Mouse (Mus musculus): ENCODE data around the gene Gm3776. TPM values are rescaled to one million over a fixed set of nuclear protein-coding genes. Genes with fewer than 3 reads are reported as not detected.
A peak's percentile ranks its signal among the peaks of the same experiment; 100 is the strongest.
"Not testable (repeated sequence)": the region's sequence is repeated elsewhere in the genome, so short reads cannot be mapped to it uniquely, and the experiment has no call there.

The Gm3776 gene
- total RNA-seq, 2 experiments from 2014 or later = not detected

DNA sequence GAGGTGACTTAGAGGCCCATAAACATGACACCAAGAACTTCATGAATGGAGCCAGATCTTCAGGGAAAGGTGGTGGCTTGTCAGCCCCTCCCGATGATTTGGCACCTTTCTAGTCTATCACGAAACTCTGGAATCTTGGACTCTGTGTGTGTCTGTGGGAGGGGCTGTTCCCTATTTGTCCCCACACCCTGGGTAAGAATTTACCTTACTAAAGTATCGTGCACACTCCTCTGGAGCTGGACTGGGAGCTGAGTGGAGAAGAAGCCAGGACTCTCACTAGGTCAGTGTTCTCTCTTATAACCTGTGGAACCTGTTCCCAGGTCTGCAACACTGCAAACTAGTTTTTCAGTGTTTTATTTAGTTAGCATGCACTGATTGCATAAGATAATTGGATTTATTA lies 32.8 kb downstream of the Gm3776 start, which contains the start of gene Gm10639:
Gene Gm10639, plus strand, starts transcription at position 201 of the 400 bp plus-strand sequence.
- DNase-seq; intact Hi-C loops (cut with DNase I): not testable (repeated sequence)

DNA sequence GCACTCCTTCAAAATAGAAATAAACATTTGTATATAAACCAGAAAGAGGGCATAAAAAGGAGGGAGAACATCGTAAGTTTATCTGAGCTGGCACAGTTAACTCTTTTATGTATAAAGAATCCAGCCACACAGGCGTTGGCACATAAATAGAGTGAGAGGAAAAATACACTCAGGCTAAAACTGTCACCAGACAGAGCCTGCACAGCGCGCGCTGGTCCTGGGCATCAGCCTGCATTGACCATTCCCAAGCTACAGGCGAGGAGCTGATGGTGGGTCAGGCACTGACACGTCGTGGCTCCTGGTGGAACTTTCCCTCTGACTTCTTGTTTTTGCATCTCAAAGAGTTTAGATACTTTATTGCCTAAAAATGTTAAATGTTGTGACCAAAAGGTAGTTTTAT lies 35.5 kb downstream of the Gm3776 start:
- intact Hi-C loops (cut with DNase I); DNase-seq: not testable (repeated sequence)

DNA sequence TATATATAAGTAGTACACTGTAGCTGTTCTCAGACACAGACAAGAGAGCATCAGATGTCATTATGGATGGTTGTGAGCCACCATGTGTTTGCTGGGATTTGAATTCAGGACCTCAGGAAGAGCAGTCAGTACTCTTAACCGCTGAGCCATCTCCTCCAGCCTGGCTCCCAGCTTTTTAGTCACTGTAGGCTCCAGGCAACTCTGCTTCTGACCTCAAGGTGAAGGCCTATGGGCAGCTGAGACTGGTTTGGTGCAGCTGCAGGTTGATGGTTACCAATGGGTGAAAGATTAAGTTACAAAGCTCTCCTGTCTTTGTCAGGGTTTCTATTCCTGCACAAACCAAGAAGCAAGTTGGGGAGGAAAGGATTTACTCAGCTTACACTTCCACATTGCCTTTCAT lies 36.8 kb downstream of the Gm3776 start:
- DNase-seq; intact Hi-C loops (cut with DNase I): not testable (repeated sequence)

DNA sequence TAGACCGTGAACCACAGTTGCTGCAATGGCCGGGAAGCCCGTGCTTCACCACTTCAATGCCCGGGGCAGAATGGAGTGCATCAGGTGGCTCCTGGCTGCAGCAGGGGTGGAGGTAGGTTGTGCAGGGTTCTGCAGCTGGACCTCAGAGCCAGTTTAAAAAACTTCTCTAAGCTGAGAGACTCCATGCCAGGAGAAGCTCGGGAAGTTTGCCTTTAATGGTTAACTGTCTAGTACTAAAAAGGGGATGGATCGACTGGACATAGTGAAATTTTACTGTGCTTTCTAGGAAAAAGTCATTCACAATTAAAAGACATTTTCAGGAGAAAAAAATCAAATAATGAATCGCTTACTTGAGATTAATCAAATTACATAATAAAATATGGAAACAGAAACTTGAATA lies 37.9 kb downstream of the Gm3776 start:
- not testable (repeated sequence) for DNase-seq
- intact Hi-C loops (cut with DNase I) = loop anchor here (5.0 kb wide), 1 partner anchor 48 kb away; no protein-coding TSS in a partner anchor

DNA sequence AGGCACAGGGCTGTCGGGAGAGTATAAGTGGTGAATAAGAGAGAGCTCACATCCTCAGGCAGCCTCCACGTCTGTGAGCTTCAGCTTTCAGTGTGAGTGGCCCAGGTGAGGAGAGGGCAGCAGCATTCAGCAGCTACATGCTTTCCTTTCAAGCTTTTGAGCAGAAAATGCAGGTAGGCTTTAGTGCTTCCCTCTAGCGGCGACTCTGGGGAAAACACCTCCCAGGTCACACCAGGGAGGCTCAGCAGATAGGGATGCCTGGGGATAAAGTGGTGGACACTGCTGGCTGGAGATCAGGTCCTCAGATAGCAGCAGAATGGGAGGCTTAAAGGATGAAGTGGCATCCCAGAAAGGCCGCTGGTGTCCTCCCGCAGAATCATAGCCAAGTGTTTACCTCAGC lies 39.2 kb downstream of the Gm3776 start:
- DNase-seq = peak; percentile 25 to 48
- intact Hi-C loops (cut with DNase I) = loop anchor here (5.0 kb wide), 1 partner anchor 46 kb away; no protein-coding TSS in a partner anchor

DNA sequence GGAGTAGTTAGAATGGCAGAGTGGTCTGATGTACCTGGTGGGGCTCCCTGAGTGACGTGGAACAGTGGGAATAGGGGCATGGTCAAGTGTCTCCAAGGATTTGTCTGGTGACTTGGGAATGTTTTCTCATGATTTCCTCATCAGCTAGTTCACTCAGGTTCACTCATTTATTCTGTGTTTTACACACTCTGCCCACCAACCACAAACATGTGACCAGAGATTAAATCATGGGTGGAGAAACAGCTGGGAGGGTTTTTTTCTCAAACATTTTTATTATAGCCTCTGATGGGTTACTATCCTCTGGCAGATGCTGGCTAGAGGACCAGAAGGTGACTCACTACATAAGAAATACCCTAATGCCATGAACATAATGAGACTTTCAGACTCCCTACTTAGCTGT lies 41.3 kb downstream of the Gm3776 start:
- no peak for DNase-seq
- intact Hi-C loops (cut with DNase I) = loop anchor here (5.0 kb wide), 1 partner anchor 44 kb away; no protein-coding TSS in a partner anchor

DNA sequence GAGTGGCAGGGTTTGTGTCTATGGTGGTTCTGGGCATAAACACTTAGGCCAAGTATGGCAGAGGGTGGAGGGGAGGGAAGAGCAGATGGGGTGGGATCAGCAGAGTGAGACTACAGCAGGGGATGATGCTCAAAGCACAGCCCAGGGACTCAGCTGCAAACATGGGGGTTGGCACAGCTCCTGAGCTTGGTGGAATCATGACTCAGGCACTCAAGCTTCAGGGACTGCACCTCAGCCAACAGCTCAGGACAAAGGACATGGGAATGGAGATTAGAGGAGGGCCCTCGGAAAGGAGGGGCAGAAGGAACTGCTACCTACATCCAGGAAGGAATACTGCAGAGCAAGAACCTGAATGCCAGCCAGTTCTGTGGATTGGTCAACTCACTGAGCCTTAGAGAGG lies 42.2 kb downstream of the Gm3776 start:
- DNase-seq = not testable (repeated sequence)
- intact Hi-C loops (cut with DNase I) = loop anchor here (5.0 kb wide), 1 partner anchor 43 kb away; no protein-coding TSS in a partner anchor

DNA sequence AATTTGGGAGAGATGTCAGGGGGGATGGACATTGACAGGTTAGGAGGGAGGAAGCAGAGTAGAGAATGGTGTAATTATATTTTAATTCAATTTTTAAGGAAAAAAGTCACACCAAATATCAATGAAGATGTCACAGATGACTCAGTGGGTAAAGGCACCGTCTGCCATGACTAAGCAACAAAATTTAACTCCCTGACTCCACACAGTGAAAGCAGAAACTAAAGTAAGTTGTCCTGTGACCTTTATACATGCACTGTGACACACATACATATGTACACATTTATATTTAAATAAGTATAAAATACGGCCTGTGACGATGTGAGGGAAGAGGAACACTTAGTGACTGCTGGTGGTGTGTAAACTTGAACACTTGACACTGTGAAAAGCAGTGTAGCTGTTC lies 51.2 kb downstream of the Gm3776 start:
- intact Hi-C loops (cut with DNase I); DNase-seq: not testable (repeated sequence)

DNA sequence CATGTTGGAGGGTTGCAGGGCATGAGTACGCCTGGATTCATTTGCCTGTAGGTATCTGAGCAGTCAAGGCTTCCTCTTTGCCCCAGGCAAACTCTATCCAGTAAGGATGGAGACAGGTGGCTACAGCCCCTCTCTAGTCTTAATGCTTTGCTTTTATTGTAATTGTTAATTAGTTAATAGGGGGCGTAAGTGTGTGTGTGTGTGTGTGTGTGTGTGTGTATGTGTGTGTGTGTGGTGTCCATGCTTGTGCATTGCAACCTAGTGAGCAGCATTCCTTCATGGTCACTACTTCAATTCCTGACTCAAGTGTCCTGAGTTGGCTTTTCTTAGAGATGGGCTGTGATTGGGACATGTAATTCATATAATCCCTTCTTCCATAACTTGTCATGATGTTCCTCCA lies 57.8 kb downstream of the Gm3776 start, which contains the start of gene Omt2a:
Gene Omt2a, minus strand, starts transcription at position 101 of the 400 bp plus-strand sequence.
- no peak for DNase-seq
- intact Hi-C loops (cut with DNase I) = no loop called here

Other genes with a start within 250 kb of the Gm3776 start
- gene Gcm1, start 205.2 kb upstream of the Gm3776 start, total RNA-seq (2021) = not detected
- 10 to 100 TPM; 65.4 to 70.7 TPM for gene Fbxo9, start 148.1 kb upstream of the Gm3776 start, total RNA-seq (2021)
- 10 to 100 TPM; 16.2 to 16.6 TPM for gene Ick, start 147.9 kb upstream of the Gm3776 start, total RNA-seq (2021)
- 10 to 100 TPM; 60.1 to 70.6 TPM for gene Gsta4, start 74.4 kb upstream of the Gm3776 start, total RNA-seq (2021)
- gene Gsta1, start 26.5 kb upstream of the Gm3776 start, total RNA-seq (2021) = under 1 TPM in 1 of 2 experiments, not detected in 1; 0.55 TPM
- not detected for gene Gm10639, start 32.8 kb downstream of the Gm3776 start, total RNA-seq (2021)
- gene Omt2a, start 57.7 kb downstream of the Gm3776 start, total RNA-seq (2021) = not detected
- not detected for gene Omt2b, start 70.5 kb downstream of the Gm3776 start, total RNA-seq (2021)
- not detected for gene Gsta2, start 98.7 kb downstream of the Gm3776 start, total RNA-seq (2021)
- gene Dppa5a, start 111.0 kb downstream of the Gm3776 start, total RNA-seq (2021) = not detected
- not detected for gene Ooep, start 121.6 kb downstream of the Gm3776 start, total RNA-seq (2021)
- gene Ddx43, start 138.6 kb downstream of the Gm3776 start, total RNA-seq (2021) = not detected
- gene Cgas, start 186.1 kb downstream of the Gm3776 start, total RNA-seq (2021) = under 1 TPM; 0.45 to 0.68 TPM
- 10 to 100 TPM; 20.6 to 23.5 TPM for gene Mto1, start 191.1 kb downstream of the Gm3776 start, total RNA-seq (2021)
- not detected for gene Gm17324, start 191.7 kb downstream of the Gm3776 start, total RNA-seq (2021)
- gene Eef1a1, start 232.0 kb downstream of the Gm3776 start, total RNA-seq (2021) = 1,000 to 10,000 TPM; 1,986 to 2,287 TPM